Mouse (Mus musculus): ENCODE data around the gene Vmn1r58. TPM values are rescaled to one million over a fixed set of nuclear protein-coding genes. Genes with fewer than 3 reads are reported as not detected.

Vmn1r58 gene
- not detected in 2 replicates for polyA plus RNA-seq (2012; rRNA removed)

DNA sequence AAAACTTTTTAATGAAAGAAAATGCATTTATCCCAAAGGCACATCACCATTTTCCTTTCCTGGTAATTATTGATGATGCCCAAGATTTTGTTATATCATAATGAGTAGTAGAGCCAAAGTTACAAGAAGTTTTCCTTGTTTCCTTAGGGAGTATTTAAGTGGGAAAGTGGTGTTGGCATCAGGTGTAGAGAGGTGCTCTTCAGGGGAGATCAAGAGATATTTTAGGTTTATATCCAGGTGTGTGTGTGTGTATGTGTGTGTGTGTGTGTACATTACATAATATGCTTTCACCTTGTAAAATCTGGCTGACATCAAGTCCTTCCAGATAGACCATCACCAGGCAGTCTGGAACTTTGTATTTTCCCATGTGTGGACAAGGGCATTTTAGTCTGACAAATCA is at the start of gene Vmn1r58:
Gene Vmn1r58 (minus strand): TSS at position 101 of the 400 bp plus-strand sequence.

DNA sequence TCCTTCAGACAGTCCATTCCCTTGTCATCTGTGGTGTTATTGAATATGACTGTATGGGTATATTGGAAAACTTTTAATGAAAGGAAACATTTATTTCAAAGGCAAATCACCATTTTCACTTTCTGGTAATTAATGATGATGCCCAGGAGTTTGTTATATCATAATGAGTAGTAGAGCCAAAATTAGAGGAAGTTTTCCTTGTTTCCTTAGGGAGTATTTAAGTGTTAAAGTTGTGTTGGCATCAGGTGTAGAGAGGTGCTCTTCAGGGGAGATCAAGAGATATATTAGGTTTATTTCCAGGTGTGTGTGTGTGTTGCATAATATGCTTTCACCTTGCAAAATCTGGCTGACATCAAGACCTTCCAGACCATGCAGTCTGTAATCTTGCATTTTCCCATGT is 43.5 kb upstream of the Vmn1r58 start, which contains the start of gene Vmn1r59:
Gene Vmn1r59 (minus strand): TSS at position 101 of the 400 bp plus-strand sequence.

Other genes with a start within 250 kb of the Vmn1r58 start
- gene Vmn1r56, start 216.6 kb downstream of the Vmn1r58 start, polyA plus RNA-seq (2012; rRNA removed): not detected in 2 replicates
- gene Vmn1r57, start 194.9 kb downstream of the Vmn1r58 start, polyA plus RNA-seq (2012; rRNA removed): not detected in 2 replicates
- not detected in 2 replicates for gene Gm5065, start 62.9 kb downstream of the Vmn1r58 start, polyA plus RNA-seq (2012; rRNA removed)
- gene Nlrp2, start 62.4 kb downstream of the Vmn1r58 start, polyA plus RNA-seq (2012; rRNA removed): not detected in 2 replicates
- gene Vmn1r59, start 43.4 kb upstream of the Vmn1r58 start, polyA plus RNA-seq (2012; rRNA removed): not detected in 2 replicates
- not detected in 2 replicates for gene Vmn2r28, start 80.6 kb upstream of the Vmn1r58 start, polyA plus RNA-seq (2012; rRNA removed)
- not detected in 2 replicates for gene Vmn1r60, start 133.9 kb upstream of the Vmn1r58 start, polyA plus RNA-seq (2012; rRNA removed)
- gene Vmn1r61, start 199.9 kb upstream of the Vmn1r58 start, polyA plus RNA-seq (2012; rRNA removed): not detected in 2 replicates